Mouse (Mus musculus) intestine, embryonic 15.5 days (tissue): ENCODE measurements around the gene Myo1b. TPM values are rescaled to one million over a fixed set of nuclear protein-coding genes. Genes with fewer than 3 reads are reported as not detected.

Experiments
- ATAC-seq: fragments of 200-750 bp; cut with Nextera tagmentation; 2 replicates; pipeline ENCODE4 v1.8.0; 2017; ENCODE audit warnings: moderate TSS enrichment, moderate library complexity
- H3K27ac ChIP-seq: fragments of 300-500 bp; sonication (generic); 2 replicates; pipeline ENCODE4 v1.5.1; 2015; ENCODE audit warnings: mild to moderate bottlenecking, inconsistent platforms
- H3K27me3 ChIP-seq: fragments of 300-500 bp; sonication (generic); replicated peaks from 2 replicates; pipeline ENCODE4 v1.6.1; 2015; ENCODE audit warnings: inconsistent platforms
- H3K36me3 ChIP-seq: fragments of 300-500 bp; sonication (generic); 2 replicates; pipeline ENCODE4 v1.6.1; 2015; ENCODE audit warnings: inconsistent platforms
- H3K4me1 ChIP-seq: fragments of 300-500 bp; sonication (generic); replicated peaks from 2 replicates; pipeline ENCODE4 v1.6.1; 2015; ENCODE audit warnings: inconsistent platforms
- H3K4me2 ChIP-seq: fragments of 300-500 bp; sonication (generic); replicated peaks from 2 replicates; pipeline ENCODE4 v1.6.1; 2015; ENCODE audit warnings: mild to moderate bottlenecking, inconsistent platforms
- H3K4me3 ChIP-seq: fragments of 300-500 bp; sonication (generic); replicated peaks from 2 replicates; pipeline ENCODE4 v1.5.1; 2015; ENCODE audit warnings: inconsistent platforms
- H3K9ac ChIP-seq: fragments of 300-500 bp; sonication (generic); 2 replicates; pipeline ENCODE4 v1.6.1; 2015; ENCODE audit warnings: inconsistent platforms
- H3K9me3 ChIP-seq: fragments of 300-500 bp; sonication (generic); 2 replicates; pipeline ENCODE4 v1.6.1; 2016; ENCODE audit warnings: inconsistent platforms
- WGBS: fragments of 180-500 bp; shearing (Covaris S2); methylation state at CpG from one replicate; pipeline ENCODE4 v1.1.7; 2015; 5-methylcytosine and 5-hydroxymethylcytosine counted together
- polyA plus RNA-seq: library from polyadenylated mRNA; unstranded; fragments of >200 nt; fragmentation: Nextera tagmentation; extraction: Ambion mirVana; gene quantifications from 2 replicates; pipeline ENCODE4 v1.2.1, GENCODE M21; 2015

Myo1b gene
- polyA plus RNA-seq, 1 experiment from 2014 or later: 54.0 TPM

- Histone ChIP-seq H3K27ac (no peak overlapping the region), H3K4me3 (no peak overlapping the region), H3K4me1 (no peaks in the 10 kb centered on the region), H3K36me3 (no peaks in the 10 kb centered on the region), H3K27me3 (no peaks in the 10 kb centered on the region), H3K9ac (no peak overlapping the region), H3K4me2 (no peak overlapping the region), H3K9me3 (no peaks in the 10 kb centered on the region)
- no peak for ATAC-seq
- WGBS: 81% methylated on average over 1 of the region's 1 CpGs
Measured at GRCm38 (mm10) chr1:51729407-51729806, 186.5 kb downstream of the Myo1b start.

GRCm38 (mm10) chr1:51728816-51729215 is 187.1 kb downstream of the Myo1b start:
- Histone ChIP-seq H3K27me3 (no peaks in the 10 kb centered on the region), H3K9me3 (no peaks in the 10 kb centered on the region), H3K27ac (no peak overlapping the region), H3K4me1 (no peaks in the 10 kb centered on the region), H3K4me2 (no peak overlapping the region), H3K4me3 (no peak overlapping the region), H3K9ac (no peak overlapping the region), H3K36me3 (no peaks in the 10 kb centered on the region)
- 58% methylated on average over 4 of the region's 4 CpGs for WGBS
- ATAC-seq: no peak

- Histone ChIP-seq H3K9me3 (no peaks in the 10 kb centered on the region), H3K4me1 (no peaks in the 10 kb centered on the region), H3K27ac (no peak overlapping the region), H3K4me3 (no peak overlapping the region), H3K27me3 (no peaks in the 10 kb centered on the region), H3K9ac (no peak overlapping the region), H3K4me2 (peak overlapping the region; percentile 26), H3K36me3 (no peaks in the 10 kb centered on the region)
- 49% methylated on average over 9 of the region's 9 CpGs for WGBS
- ATAC-seq: peak; percentile 97
Measured at GRCm38 (mm10) chr1:51719897-51720673, 195.8 kb downstream of the Myo1b start.

- Histone ChIP-seq H3K27ac (no peak overlapping the region), H3K36me3 (no peaks in the 10 kb centered on the region), H3K4me2 (no peak overlapping the region), H3K4me1 (no peaks in the 10 kb centered on the region), H3K4me3 (no peak overlapping the region), H3K27me3 (no peaks in the 10 kb centered on the region), H3K9ac (no peak overlapping the region), H3K9me3 (no peaks in the 10 kb centered on the region)
- 78% methylated on average over 2 of the region's 2 CpGs for WGBS
- ATAC-seq: no peak
Measured at GRCm38 (mm10) chr1:51710831-51711230, 205.0 kb downstream of the Myo1b start.

- Histone ChIP-seq H3K4me2 (no peak overlapping the region), H3K9ac (no peak overlapping the region), H3K36me3 (no peaks in the 10 kb centered on the region), H3K9me3 (no peaks in the 10 kb centered on the region), H3K27me3 (no peaks in the 10 kb centered on the region), H3K27ac (no peak overlapping the region), H3K4me1 (no peaks in the 10 kb centered on the region), H3K4me3 (no peak overlapping the region)
- no peak for ATAC-seq
- 88% methylated on average over 3 of the region's 3 CpGs for WGBS
Measured at GRCm38 (mm10) chr1:51706106-51706505, 209.8 kb downstream of the Myo1b start.

- H3K9ac ChIP-seq: no peak overlapping the region
- no peaks in the 10 kb centered on the region for H3K36me3 ChIP-seq
- H3K9me3 ChIP-seq: no peaks in the 10 kb centered on the region
- WGBS: 77% methylated on average over 4 of the region's 4 CpGs
- H3K27me3 ChIP-seq: no peaks in the 10 kb centered on the region
- no peak overlapping the region for H3K4me2 ChIP-seq
- H3K27ac ChIP-seq: no peak overlapping the region
- no peak for ATAC-seq
- H3K4me1 ChIP-seq: no peaks in the 10 kb centered on the region
- no peak overlapping the region for H3K4me3 ChIP-seq
Measured at GRCm38 (mm10) chr1:51704610-51705009, 211.3 kb downstream of the Myo1b start.

Other genes with a start within 250 kb of the Myo1b start
- gene Stat4, start 71.1 kb upstream of the Myo1b start, polyA plus RNA-seq: 1.2 and 1.7 TPM in 2 replicates
- 28.3 and 29.2 TPM in 2 replicates for gene Stat1, start 203.4 kb upstream of the Myo1b start, polyA plus RNA-seq